Mouse (Mus musculus) spleen, adult 2 months (tissue): Measurements from ENCODE around the gene Akap8. TPM values are rescaled to one million over a fixed set of nuclear protein-coding genes. Genes with fewer than 3 reads are reported as not detected.

ENCODE experiments used
- DNase-seq, 2 experiments: peaks; one replicate each; pipeline versions ENCODE4 v3.0.0 to v3.0.0-alpha.2; 2012 to 2021; ENCODE audit warnings: low spot score in 2 of 2, low read depth in 1 of 2
- H3K27ac ChIP-seq: fragments of 200-500 bp; 2 replicates; pipeline ENCODE4 v1.5.1; 2012; ENCODE audit warnings: low read length, inconsistent platforms; ENCODE audit not compliant: insufficient read depth
- H3K27me3 ChIP-seq: fragments of 200-500 bp; 2 replicates; pipeline ENCODE4 v1.6.1; 2012; ENCODE audit warnings: mild to moderate bottlenecking, moderate library complexity, low read length, inconsistent platforms; ENCODE audit not compliant: control insufficient read depth, insufficient read depth
- H3K36me3 ChIP-seq: fragments of 200-500 bp; 2 replicates; pipeline ENCODE4 v1.6.1; 2012; ENCODE audit warnings: mild to moderate bottlenecking, low read length, inconsistent platforms; ENCODE audit not compliant: control insufficient read depth, insufficient read depth
- H3K4me1 ChIP-seq: fragments of 200-500 bp; 2 replicates; pipeline ENCODE4 v1.6.1; 2011; ENCODE audit warnings: inconsistent platforms; ENCODE audit not compliant: control insufficient read depth, insufficient read depth, insufficient read length
- H3K4me3 ChIP-seq: fragments of 200-500 bp; 2 replicates; pipeline ENCODE4 v1.5.1; 2011; ENCODE audit warnings: mild to moderate bottlenecking, inconsistent platforms; ENCODE audit not compliant: insufficient read depth, insufficient read length; ENCODE audit errors: extremely low read depth
- CTCF ChIP-seq: fragments of 200-500 bp; IDR thresholded peaks from 2 replicates; pipeline ENCODE4 v1.5.1; 2011; ENCODE audit warnings: mild to moderate bottlenecking, inconsistent platforms; ENCODE audit not compliant: insufficient read depth, insufficient read length, insufficient replicate concordance; ENCODE audit errors: extremely low read depth
- POLR2A ChIP-seq: fragments of 200-500 bp; IDR thresholded peaks from 2 replicates; pipeline ENCODE4 v1.6.1; 2011; ENCODE audit warnings: low read depth, low read length, inconsistent platforms
- WGBS: fragments of 180-500 bp; shearing (Covaris S2); methylation state at CpG from one replicate; pipeline ENCODE4 v1.1.7; 2018; 5-methylcytosine and 5-hydroxymethylcytosine counted together
- polyA plus RNA-seq: library from polyadenylated mRNA; depleted of rRNA; stranded (reverse); fragments of >200 nt; gene quantifications from 2 replicates; pipeline ENCODE4 v1.2.3, GENCODE M21; 2012

The Akap8 gene
- polyA plus RNA-seq, 1 experiment = 105 TPM

DNA sequence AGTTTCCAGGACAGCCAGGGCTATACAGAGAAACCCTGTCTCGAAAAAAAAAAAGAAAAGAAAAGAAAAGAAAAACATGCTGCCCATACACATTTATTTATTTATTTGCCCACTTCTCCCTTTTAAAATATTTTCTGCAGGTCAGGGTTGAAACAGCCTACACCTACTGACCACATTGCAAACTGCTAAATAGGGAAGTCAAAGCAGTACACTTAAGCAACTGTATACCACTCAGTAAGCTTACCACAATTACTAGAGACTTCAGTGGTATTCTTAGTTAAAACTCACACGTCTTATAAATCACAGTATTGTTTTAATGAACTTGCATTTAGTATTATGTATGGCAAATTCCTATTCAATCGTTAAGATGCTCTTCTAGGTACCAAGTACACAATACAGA is 40.5 kb downstream of the Akap8 start:
- 48% methylated on average over 3 of the region's 3 CpGs for WGBS
- no peak overlapping the region for H3K27ac ChIP-seq
- no peak overlapping the region for H3K4me3 ChIP-seq

DNA sequence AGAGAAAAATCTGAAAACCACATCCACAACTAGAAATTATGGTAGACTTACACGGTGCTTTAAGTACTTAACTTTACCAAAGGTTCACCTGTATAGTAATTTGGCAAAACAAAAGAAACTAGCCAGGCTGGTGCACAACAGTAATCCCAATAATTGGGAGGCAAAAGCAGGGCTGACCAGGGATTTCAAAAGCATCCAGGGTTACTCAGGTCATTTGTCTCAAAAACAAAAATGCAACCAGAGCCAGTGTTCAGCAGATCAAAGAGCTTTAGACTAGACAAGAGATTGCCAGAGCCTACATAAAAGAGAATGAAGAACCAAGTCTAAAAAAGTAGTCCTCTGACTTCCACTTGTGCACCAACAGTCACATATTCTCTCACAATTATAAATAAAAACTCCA is 43.8 kb downstream of the Akap8 start:
- TF ChIP-seq POLR2A (no peak), CTCF (no peak)
- Histone ChIP-seq H3K4me3 (no peak overlapping the region), H3K27me3 (no peaks in the 10 kb centered on the region), H3K4me1 (peaks cover 12% of the 10 kb centered on the region), H3K36me3 (no peaks in the 10 kb centered on the region), H3K27ac (no peak overlapping the region)
- WGBS = 63% methylated on average over 1 of the region's 1 CpGs
- DNase-seq = no peak

More for the DNA sequence above, 40.5 kb downstream of the Akap8 start:
- no peaks in the 10 kb centered on the region for H3K27me3 ChIP-seq
- no peak for DNase-seq
- TF ChIP-seq CTCF (no peak), POLR2A (no peak)
- no peaks in the 10 kb centered on the region for H3K36me3 ChIP-seq
- H3K4me1 ChIP-seq = peaks cover 12% of the 10 kb centered on the region

DNA sequence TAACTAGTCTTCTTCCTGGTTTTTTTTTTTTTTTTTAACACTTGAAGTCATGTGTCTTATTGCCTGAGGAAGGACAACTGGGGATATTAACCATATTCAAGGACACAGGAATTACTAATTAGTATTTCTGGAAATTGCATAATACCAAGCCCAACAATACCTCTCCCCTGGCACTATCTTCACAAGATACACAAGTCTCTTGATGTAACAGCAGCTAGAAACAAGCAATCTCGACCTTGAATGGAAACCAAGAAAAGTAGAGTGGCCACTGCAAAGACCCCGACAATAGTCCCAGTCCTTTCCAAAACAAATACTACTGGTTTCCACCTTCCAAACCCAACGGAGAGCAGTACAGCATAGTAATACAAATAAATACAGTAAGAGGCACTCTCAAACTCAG is 45.5 kb downstream of the Akap8 start:
- Histone ChIP-seq H3K27me3 (no peaks in the 10 kb centered on the region), H3K36me3 (no peaks in the 10 kb centered on the region), H3K27ac (no peak overlapping the region), H3K4me3 (no peak overlapping the region), H3K4me1 (peaks cover 4% of the 10 kb centered on the region)
- no peak for DNase-seq
- WGBS = 85% methylated on average over 3 of the region's 3 CpGs
- TF ChIP-seq CTCF (no peak), POLR2A (no peak)

DNA sequence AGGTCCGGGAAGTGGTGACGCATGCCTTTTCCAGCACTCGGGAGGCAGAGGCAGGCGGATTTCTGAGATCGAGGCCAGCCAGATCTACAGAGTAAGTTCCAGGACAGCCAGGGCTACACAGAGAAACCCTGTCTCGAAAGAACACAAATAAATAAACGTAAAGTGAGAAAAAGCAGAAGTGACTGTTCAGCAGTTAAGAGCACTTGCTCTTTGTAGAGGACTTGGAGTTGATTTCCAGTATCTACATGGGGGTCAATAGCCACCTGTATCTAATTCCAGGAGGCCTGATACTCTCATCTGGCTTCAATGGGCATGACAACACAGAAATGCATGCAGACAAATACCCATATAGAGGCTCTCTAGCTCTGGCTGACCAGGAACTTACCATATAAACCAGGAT is 51.9 kb downstream of the Akap8 start:
- Histone ChIP-seq H3K4me3 (no peak overlapping the region), H3K27ac (no peak overlapping the region), H3K27me3 (no peaks in the 10 kb centered on the region), H3K4me1 (no peaks in the 10 kb centered on the region; the same call in 1 of the 2 replicates), H3K36me3 (no peaks in the 10 kb centered on the region)
- TF ChIP-seq CTCF (no peak), POLR2A (no peak)
- 54% methylated on average over 7 of the region's 7 CpGs for WGBS
- no peak for DNase-seq

- H3K36me3 ChIP-seq = no peaks in the 10 kb centered on the region
- no peak for DNase-seq
- WGBS = 91% methylated on average over 3 of the region's 3 CpGs
- no peaks in the 10 kb centered on the region for H3K27me3 ChIP-seq
- no peaks in the 10 kb centered on the region; the same call in 1 of the 2 replicates for H3K4me1 ChIP-seq
- H3K27ac ChIP-seq = no peak overlapping the region
- H3K4me3 ChIP-seq = no peak overlapping the region
- no peak for TF ChIP-seq POLR2A
- no peak for TF ChIP-seq CTCF
Observed at GRCm38 (mm10) chr17:32268540-32268960, 52.5 kb downstream of the Akap8 start.

DNA sequence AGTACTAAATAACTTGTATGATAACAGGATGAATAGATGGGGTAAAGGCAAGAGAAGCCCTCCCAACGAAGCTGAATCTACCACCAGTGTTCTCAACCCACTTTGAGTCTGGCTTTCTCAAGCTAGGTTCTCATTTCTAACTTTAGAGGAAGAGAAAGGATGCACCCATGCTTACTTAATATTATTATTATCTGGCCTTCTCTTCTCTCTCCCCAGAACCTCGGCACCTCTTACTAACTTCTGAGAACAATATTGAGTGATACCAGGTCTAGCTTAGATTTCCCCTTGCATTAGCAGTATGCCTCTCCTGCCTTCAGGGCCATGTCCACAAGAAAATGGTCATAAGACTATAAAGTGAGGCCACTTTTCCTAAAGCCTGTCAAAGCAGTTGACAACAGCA is 52.9 kb downstream of the Akap8 start:
- no peak overlapping the region for H3K4me3 ChIP-seq
- H3K36me3 ChIP-seq = no peaks in the 10 kb centered on the region
- WGBS = 73% methylated on average over 2 of the region's 2 CpGs
- no peak for DNase-seq
- H3K27me3 ChIP-seq = no peaks in the 10 kb centered on the region
- H3K27ac ChIP-seq = no peak overlapping the region
- TF ChIP-seq CTCF = no peak
- no peak for TF ChIP-seq POLR2A
- H3K4me1 ChIP-seq = no peaks in the 10 kb centered on the region; the same call in 1 of the 2 replicates

DNA sequence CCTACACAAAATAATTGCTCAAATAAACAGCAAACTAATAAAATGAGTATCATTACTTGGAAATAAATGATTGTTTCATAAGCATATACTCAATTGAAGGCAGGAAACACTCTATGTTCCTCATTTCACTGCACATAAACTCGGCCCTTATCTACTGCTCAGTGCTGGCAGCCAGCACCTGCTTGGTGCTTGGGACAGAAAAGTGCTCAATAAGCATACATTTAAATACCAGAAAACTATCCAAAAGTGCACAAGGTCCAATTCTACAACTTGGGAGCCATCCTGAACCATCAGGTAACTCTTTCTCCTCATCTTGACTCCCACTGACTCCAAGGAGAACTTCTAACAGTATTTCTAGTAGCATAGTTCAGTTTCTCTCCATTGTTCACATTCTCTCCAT is 53.4 kb downstream of the Akap8 start:
- no peak overlapping the region for H3K27ac ChIP-seq
- 16% methylated on average over 1 of the region's 1 CpGs for WGBS
- no peaks in the 10 kb centered on the region for H3K27me3 ChIP-seq
- no peak overlapping the region for H3K4me3 ChIP-seq
- DNase-seq = no peak
- no peaks in the 10 kb centered on the region for H3K36me3 ChIP-seq
- no peak for TF ChIP-seq CTCF
- TF ChIP-seq POLR2A = no peak
- no peaks in the 10 kb centered on the region; the same call in 1 of the 2 replicates for H3K4me1 ChIP-seq
